Mouse (Mus musculus) embryonic fibroblast, embryonic 13.5 days (primary cell): ENCODE data around the gene Blm.

Experiments used
- CTCF ChIP-seq: IDR thresholded peaks from 2 replicates; pipeline ENCODE4 v1.5.1; 2011; ENCODE audit warnings: mild to moderate bottlenecking, control low read depth, low read length, moderate library complexity, borderline replicate concordance; ENCODE audit not compliant: insufficient read depth
- POLR2A ChIP-seq: IDR thresholded peaks from 2 replicates; pipeline ENCODE4 v1.6.1; 2011; ENCODE audit warnings: low read depth, mild to moderate bottlenecking, control low read depth, low read length, moderate library complexity

GRCm38 (mm10) chr7:80531087-80531486 lies 3.8 kb downstream of the Blm start:
- TF ChIP-seq CTCF (no peak), POLR2A (no peak)
